Mouse (Mus musculus) MEL (cell line): Measurements from ENCODE around the gene Tmtc1. TPM values are rescaled to one million over a fixed set of nuclear protein-coding genes. Genes with fewer than 3 reads are reported as not detected.

Experiments used
- DNase-seq: peaks from one replicate; pipeline ENCODE4 v3.0.0; 2011; ENCODE audit warnings: low read depth, low spot score
- H3K27ac ChIP-seq: 2 replicates; pipeline ENCODE4 v1.5.1; 2012; ENCODE audit warnings: low read depth, mild to moderate bottlenecking, control low read depth, low read length, moderate library complexity; ENCODE audit not compliant: control insufficient read depth
- H3K27me3 ChIP-seq, 2 experiments: fragments of 150-350 bp in 1 of 2; sonication (generic) in 1 of 2; 2 replicates each; pipeline ENCODE4 v1.6.1; 2012; ENCODE audit warnings: low read length in 2 of 2, mild to moderate bottlenecking in 2 of 2, improper control_type of control experiment in 1 of 2, moderate library complexity in 1 of 2; ENCODE audit not compliant: insufficient read depth in 2 of 2, control insufficient read depth in 1 of 2
- H3K36me3 ChIP-seq, 2 experiments: 2 replicates each; pipeline ENCODE4 v1.6.1; 2012 to 2014; ENCODE audit warnings: low read length in 2 of 2, improper control_type of control experiment in 1 of 2, inconsistent platforms in 1 of 2, mild to moderate bottlenecking in 1 of 2; ENCODE audit not compliant: insufficient read depth in 2 of 2, control insufficient read depth in 1 of 2
- H3K4me1 ChIP-seq, 2 experiments: fragments of 150-350 bp in 1 of 2; sonication (generic) in 1 of 2; 2 replicates each; pipeline ENCODE4 v1.6.1; 2012; ENCODE audit warnings: low read length in 2 of 2, improper control_type of control experiment in 1 of 2, mild to moderate bottlenecking in 1 of 2; ENCODE audit not compliant: insufficient read depth in 2 of 2, control insufficient read depth in 1 of 2
- H3K4me3 ChIP-seq, 2 experiments: fragments of 150-350 bp in 1 of 2; sonication (generic) in 1 of 2; 2 replicates each; pipeline ENCODE4 v1.5.1; 2012; ENCODE audit warnings: low read depth in 2 of 2, low read length in 2 of 2, mild to moderate bottlenecking in 2 of 2, moderate library complexity in 2 of 2, control low read depth in 1 of 2, improper control_type of control experiment in 1 of 2; ENCODE audit not compliant: control insufficient read depth in 1 of 2, insufficient read depth in 1 of 2
- H3K79me2 ChIP-seq: 2 replicates; pipeline ENCODE4 v1.6.1; 2012; ENCODE audit warnings: mild to moderate bottlenecking, low read length, moderate library complexity; ENCODE audit not compliant: control insufficient read depth, poor library complexity, insufficient read depth
- H3K9ac ChIP-seq: 2 replicates; pipeline ENCODE4 v1.6.1; 2012; ENCODE audit warnings: low read depth, mild to moderate bottlenecking, control low read depth, low read length, moderate library complexity; ENCODE audit not compliant: control insufficient read depth, poor library complexity, severe bottlenecking
- H3K9me3 ChIP-seq: fragments of 150-350 bp; sonication (generic); replicated peaks from 2 replicates; pipeline ENCODE4 v1.6.1; 2012; ENCODE audit warnings: mild to moderate bottlenecking, low read length, improper control_type of control experiment, moderate library complexity; ENCODE audit not compliant: insufficient read depth
- CHD1 ChIP-seq: IDR thresholded peaks from 2 replicates; pipeline ENCODE4 v1.6.1; 2012; ENCODE audit warnings: low read depth, mild to moderate bottlenecking, inconsistent platforms, low read length, improper control_type of control experiment
- ELF1 ChIP-seq: IDR thresholded peaks from 2 replicates; pipeline ENCODE4 v1.6.1; 2014; ENCODE audit warnings: low read depth, mild to moderate bottlenecking, inconsistent platforms, low read length, improper control_type of control experiment, moderate library complexity
- GABPA ChIP-seq: IDR thresholded peaks from 2 replicates; pipeline ENCODE4 v1.6.1; 2012; ENCODE audit warnings: low read depth, mild to moderate bottlenecking, inconsistent platforms, low read length, improper control_type of control experiment, moderate library complexity
- KAT2A ChIP-seq: conservative IDR thresholded peaks from 2 replicates; pipeline ENCODE4 v1.6.1; 2012; ENCODE audit warnings: low read depth, low read length, improper control_type of control experiment, inconsistent platforms
- MAX ChIP-seq: IDR thresholded peaks from 2 replicates; pipeline ENCODE4 v1.6.1; 2011; ENCODE audit warnings: low read length, improper control_type of control experiment
- MEF2A ChIP-seq: IDR thresholded peaks from 2 replicates; pipeline ENCODE4 v1.6.1; 2014; ENCODE audit warnings: low read depth, mild to moderate bottlenecking, inconsistent platforms, low read length, improper control_type of control experiment; ENCODE audit not compliant: poor library complexity, insufficient replicate concordance, severe bottlenecking; ENCODE audit errors: extremely low read depth
- MYC ChIP-seq: IDR thresholded peaks from 2 replicates; pipeline ENCODE4 v1.6.1; 2011; ENCODE audit warnings: low read depth, mild to moderate bottlenecking, low read length, improper control_type of control experiment, moderate library complexity
- NELFE ChIP-seq: IDR thresholded peaks from 2 replicates; pipeline ENCODE4 v1.6.1; 2011; ENCODE audit warnings: low read depth, low read length, improper control_type of control experiment
- POLR2A ChIP-seq, 2 experiments: IDR thresholded peaks; 2 replicates each; pipeline ENCODE4 v1.6.1; 2011 to 2012; ENCODE audit warnings: low read length in 2 of 2, mild to moderate bottlenecking in 2 of 2, control low read depth in 1 of 2, improper control_type of control experiment in 1 of 2, low read depth in 1 of 2, moderate library complexity in 1 of 2; ENCODE audit not compliant: control insufficient read depth in 1 of 2, insufficient read depth in 1 of 2, poor library complexity in 1 of 2
- SIN3A ChIP-seq: IDR thresholded peaks from 2 replicates; pipeline ENCODE4 v1.6.1; 2012; ENCODE audit warnings: low read length, improper control_type of control experiment, inconsistent platforms
- SMC3 ChIP-seq: IDR thresholded peaks from 2 replicates; pipeline ENCODE4 v1.6.1; 2011; ENCODE audit warnings: low read depth, low read length, improper control_type of control experiment
- TAL1 ChIP-seq: IDR thresholded peaks from 2 replicates; pipeline ENCODE4 v1.6.1; 2012; ENCODE audit warnings: mild to moderate bottlenecking, inconsistent platforms, low read length, moderate library complexity, mixed read lengths
- UBTF ChIP-seq: IDR thresholded peaks from 2 replicates; pipeline ENCODE4 v1.6.1; 2012; ENCODE audit warnings: low read depth, mild to moderate bottlenecking, inconsistent platforms, low read length, improper control_type of control experiment, moderate library complexity, borderline replicate concordance; ENCODE audit not compliant: insufficient read depth
- USF1 ChIP-seq: IDR thresholded peaks from 2 replicates; pipeline ENCODE4 v1.6.1; 2014; ENCODE audit warnings: low read depth, mild to moderate bottlenecking, inconsistent platforms, low read length, improper control_type of control experiment, moderate library complexity
- ZC3H11A ChIP-seq: IDR thresholded peaks from 2 replicates; pipeline ENCODE4 v1.6.1; 2012; ENCODE audit warnings: low read depth, mild to moderate bottlenecking, inconsistent platforms, low read length, improper control_type of control experiment
- ZKSCAN1 ChIP-seq: IDR thresholded peaks from 2 replicates; pipeline ENCODE4 v1.6.1; 2012; ENCODE audit warnings: low read depth, mild to moderate bottlenecking, inconsistent platforms, low read length, improper control_type of control experiment, moderate library complexity
- ZMIZ1 ChIP-seq: IDR thresholded peaks from 2 replicates; pipeline ENCODE4 v1.6.1; 2012; ENCODE audit warnings: low read depth, mild to moderate bottlenecking, inconsistent platforms, low read length, improper control_type of control experiment, moderate library complexity
- ZNF384 ChIP-seq: IDR thresholded peaks from 2 replicates; pipeline ENCODE4 v1.6.1; 2012; ENCODE audit warnings: low read depth, mild to moderate bottlenecking, inconsistent platforms, low read length, improper control_type of control experiment
- polyA plus RNA-seq, 2 experiments: library from polyadenylated mRNA; stranded (reverse) in 1 of 2; unstranded in 1 of 2; fragments of >175 nt in 1 of 2; fragments of >200 nt in 1 of 2; gene quantifications; 2 replicates each; pipeline versions ENCODE4 v1.2.1 to v1.2.4; 2012; ENCODE audit warnings: low replicate concordance in 2 of 2, low read depth in 1 of 2; ENCODE audit not compliant: insufficient read length in 2 of 2, insufficient read depth in 1 of 2, missing spikeins in 1 of 2
- total RNA-seq: library from RNA; depleted of rRNA; stranded (reverse); fragments of 300-350 nt; gene quantifications from 2 replicates; pipeline ENCODE4 v1.2.3, GENCODE M21; 2012; rRNA removed

Tmtc1 gene
- total and polyA plus RNA-seq, 3 experiments: 0.03 TPM; not detected in 2

DNA sequence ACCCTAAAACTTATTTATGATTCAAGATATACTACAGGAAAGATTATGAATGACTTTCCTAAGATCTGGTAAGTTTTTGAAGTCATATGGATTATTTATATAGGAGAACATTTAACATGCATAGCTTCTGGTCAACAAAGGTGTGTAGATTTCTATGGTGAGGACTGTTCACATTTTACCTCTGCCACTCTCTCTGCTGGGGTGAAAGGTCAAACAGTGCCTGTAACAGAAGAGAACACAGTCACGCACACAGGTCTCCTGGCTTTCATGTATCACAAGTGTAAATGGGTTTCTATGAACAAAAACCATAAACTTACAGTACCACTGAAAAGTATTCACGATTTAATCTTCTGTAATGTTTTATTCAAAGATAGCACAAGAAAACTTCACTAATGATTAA lies 245.0 kb downstream of the Tmtc1 start (continued):
- TF ChIP-seq ELF1 (no peak), KAT2A (no peak), ZMIZ1 (no peak), MEF2A (no peak)

DNA sequence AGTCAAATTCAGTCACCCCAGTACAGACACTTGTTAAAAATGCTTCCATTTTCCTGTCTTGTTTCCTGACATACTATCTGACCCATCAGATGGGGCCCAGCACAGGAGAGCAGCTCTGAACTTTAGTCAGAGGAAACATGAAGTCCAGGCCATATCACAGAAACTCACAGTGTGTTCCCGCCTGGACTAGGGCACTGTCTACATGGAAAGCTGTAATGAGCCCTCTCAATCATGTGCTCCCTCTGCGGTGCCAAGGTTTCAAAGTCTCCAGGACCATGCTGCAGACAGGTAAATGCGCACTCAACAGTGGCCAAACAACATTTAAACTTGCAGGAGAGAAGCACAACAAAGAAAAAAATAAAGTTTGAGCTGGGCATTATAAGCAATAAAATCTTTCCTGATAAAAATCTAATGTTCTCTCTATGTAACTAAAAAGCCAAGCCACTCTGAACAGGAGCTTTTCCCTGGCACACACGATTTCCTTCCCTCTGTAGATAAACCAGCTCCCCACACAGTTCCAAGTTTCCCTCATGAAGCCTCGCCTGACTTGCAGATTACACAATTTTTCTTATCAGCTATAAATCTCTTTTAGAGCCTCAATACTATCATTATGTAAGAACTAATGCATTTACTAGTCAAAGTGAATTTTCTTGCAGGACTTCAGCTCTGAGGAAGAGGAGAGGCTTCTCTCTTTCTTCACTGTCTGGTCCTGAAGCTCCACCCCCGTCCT lies 250.1 kb downstream of the Tmtc1 start:
- no peak for DNase-seq
- H3K36me3 ChIP-seq: peaks cover 0 to 17% of the 10 kb centered on the region in 2 experiments; a peak in 2 of 4 replicates

DNA sequence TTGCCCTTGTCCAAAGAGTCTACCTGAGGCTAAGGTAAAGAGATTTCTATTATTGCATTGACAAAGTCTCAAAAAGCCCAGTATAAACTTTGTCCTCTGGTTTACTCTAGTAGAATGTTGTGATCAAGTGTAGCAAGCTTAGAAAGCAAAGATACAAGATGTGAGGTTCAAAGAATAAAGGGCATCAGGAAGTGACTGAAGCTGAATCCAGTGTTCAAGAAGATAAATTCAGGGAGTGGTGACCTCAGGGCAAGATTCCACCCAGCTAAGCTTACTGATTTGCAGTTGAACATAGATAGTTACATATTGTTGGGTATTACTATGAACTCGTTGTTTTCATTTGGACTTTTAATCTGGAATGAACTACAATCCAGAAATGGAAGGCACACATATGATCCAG lies 258.5 kb downstream of the Tmtc1 start:
- H3K4me1 ChIP-seq: no peaks in the 10 kb centered on the region

More for the DNA sequence above, 250.1 kb downstream of the Tmtc1 start:
- H3K4me3 ChIP-seq: no peak overlapping the region
- H3K9me3 ChIP-seq: no peaks in the 10 kb centered on the region
- H3K79me2 ChIP-seq: no peaks in the 10 kb centered on the region
- H3K4me1 ChIP-seq: no peaks in the 10 kb centered on the region
- no peaks in the 10 kb centered on the region for H3K27me3 ChIP-seq
- H3K27ac ChIP-seq: no peak overlapping the region
- TF ChIP-seq ZNF384 (no peak), UBTF (no peak), USF1 (no peak), GABPA (no peak), SMC3 (no peak), ZC3H11A (no peak), TAL1 (no peak), POLR2A (IDR thresholded peaks at IDR 0.05; ENCODE audit: control insufficient read depth in 1 of 2, insufficient read depth in 1 of 2, low read depth in 1 of 2, low read length in 2 of 2, poor library complexity in 1 of 2) (no peak), MAX (no peak), KAT2A (no peak), NELFE (no peak), SIN3A (no peak)
- H3K9ac ChIP-seq: no peak overlapping the region

More for the DNA sequence above, 258.5 kb downstream of the Tmtc1 start:
- TF ChIP-seq ZC3H11A (no peak), USF1 (no peak), TAL1 (no peak), SIN3A (no peak), ZKSCAN1 (no peak), ELF1 (no peak), MYC (no peak), SMC3 (no peak), CHD1 (no peak)
- TF ChIP-seq, all 39 proteins: peak for 0
- H3K9ac ChIP-seq: no peak overlapping the region
- no peaks in the 10 kb centered on the region for H3K79me2 ChIP-seq
- DNase-seq: no peak
- no peak overlapping the region for H3K4me3 ChIP-seq
- no peaks in the 10 kb centered on the region for H3K27me3 ChIP-seq
- no peaks in the 10 kb centered on the region for H3K9me3 ChIP-seq
- H3K36me3 ChIP-seq: peaks cover 0 to 30% of the 10 kb centered on the region in 2 experiments; a peak in 2 of 4 replicates
- no peak overlapping the region for H3K27ac ChIP-seq

Other genes with a start within 250 kb of the Tmtc1 start
- gene Ergic2, start 232.0 kb downstream of the Tmtc1 start, total RNA-seq: 81.0 and 84.9 TPM in 2 replicates
- gene Ergic2, start 232.0 kb downstream of the Tmtc1 start, polyA plus RNA-seq: 10 to 100 TPM in 1 of 2 experiments, not detected in 1; 41.8 TPM